Mouse (Mus musculus) granulocyte monocyte progenitor cell, adult 5-6 weeks (primary cell): ENCODE data around the gene Fgfr2. TPM values are rescaled to one million over a fixed set of nuclear protein-coding genes. Genes with fewer than 3 reads are reported as not detected.

Source experiments
- ATAC-seq: replicated peaks from 2 replicates; pipeline ENCODE4 v1.8.0; 2016; ENCODE audit warnings: mild to moderate bottlenecking, moderate TSS enrichment, inconsistent platforms; ENCODE audit not compliant: poor library complexity, severe bottlenecking
- total RNA-seq, 2 experiments: library from RNA; stranded (forward) in 1 of 2; stranded (reverse) in 1 of 2; fragments of 200-712, 200-1000 nt in 1 of 2; fragments of >200 nt in 1 of 2; fragmentation: Nextera tagmentation in 1 of 2; gene quantifications; 2 replicates each; pipeline ENCODE4 v1.2.3; 2014 to 2017

Fgfr2 gene
- total RNA-seq, 2 experiments from 2014 or later = not detected

DNA sequence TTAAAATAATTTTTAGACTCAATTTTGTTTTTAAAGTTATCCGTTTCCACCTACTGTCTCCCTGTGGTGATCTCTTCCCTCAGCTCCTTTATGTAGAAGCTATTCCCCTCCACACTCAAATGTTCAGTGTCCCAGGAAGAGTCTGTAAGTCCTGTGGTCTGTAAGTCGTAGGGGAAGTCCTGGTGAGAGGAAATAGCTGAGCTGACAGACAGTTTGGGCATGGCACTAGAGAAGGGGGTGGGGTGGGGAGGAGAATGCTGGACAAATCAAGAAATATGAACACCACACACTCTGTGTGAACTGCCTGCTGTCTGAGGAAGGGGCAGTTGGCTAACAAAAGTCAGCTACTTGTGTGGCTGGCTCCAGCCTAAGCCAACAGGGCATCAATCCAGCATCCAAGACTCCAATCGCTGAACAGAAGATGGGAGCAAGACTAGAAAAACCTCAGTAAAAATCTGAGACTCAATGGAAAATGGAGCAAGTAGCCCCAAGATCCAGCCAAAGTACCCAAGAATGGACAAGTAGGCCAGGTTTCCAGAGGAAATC lies 75.0 kb downstream of the Fgfr2 start:
- ATAC-seq = peak; percentile 49

DNA sequence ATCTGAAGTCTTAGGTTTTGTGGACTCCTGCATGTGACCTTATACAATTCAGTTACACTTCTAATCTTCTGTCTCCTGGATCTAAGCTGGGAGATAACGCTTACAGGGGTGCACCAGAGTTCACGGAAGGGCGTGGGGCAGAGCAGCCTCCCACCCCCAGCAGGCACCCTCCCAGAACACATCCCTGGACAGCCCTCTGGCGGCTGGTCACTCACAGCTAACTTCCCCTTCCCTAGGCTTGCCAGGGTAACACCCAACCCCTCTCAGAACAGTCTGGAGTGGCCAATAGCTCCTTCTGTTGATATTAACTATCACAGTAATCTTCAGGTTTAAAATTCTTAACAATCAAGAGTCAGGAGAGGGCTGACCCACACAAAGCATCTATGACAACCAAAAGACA lies 75.9 kb downstream of the Fgfr2 start:
- peak; percentile 69 for ATAC-seq

DNA sequence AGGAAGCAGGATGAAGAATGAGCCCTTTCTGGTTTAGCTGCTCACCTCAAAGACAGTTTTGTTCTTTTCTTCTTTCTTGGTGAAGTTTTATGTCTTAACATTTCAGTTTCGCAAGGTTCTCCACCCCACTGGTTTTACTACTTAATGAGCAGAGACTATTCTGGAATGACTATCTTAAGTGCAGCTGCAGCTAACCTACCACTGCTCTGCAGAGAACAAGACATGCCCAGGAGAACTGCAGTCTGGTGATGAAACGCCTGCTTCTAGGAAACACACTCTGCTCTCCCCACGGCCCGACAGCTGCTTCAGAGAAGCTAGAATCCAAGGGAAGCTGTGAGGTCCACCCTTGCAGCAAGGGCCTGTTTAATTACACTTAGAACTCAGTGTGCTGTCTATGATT lies 78.4 kb downstream of the Fgfr2 start:
- no peak for ATAC-seq

DNA sequence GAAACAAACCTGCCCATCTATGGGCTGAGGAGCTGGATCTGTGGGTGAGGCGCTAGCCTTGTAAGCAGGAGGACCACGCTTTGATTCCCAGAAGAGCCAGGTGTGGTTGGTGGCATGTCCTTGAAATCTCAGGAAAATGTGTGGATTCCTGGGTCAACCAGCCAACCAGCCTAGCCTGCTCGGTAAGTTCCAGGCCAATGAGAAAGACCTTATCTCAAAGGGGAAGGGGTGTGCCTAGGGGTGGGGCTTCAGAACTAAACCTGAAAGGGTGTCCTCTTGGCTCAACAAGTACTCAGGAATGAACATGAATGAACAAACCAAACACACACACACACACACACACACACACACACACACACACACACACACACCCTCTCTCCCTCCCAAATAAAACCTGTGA lies 81.4 kb downstream of the Fgfr2 start:
- no peak for ATAC-seq

DNA sequence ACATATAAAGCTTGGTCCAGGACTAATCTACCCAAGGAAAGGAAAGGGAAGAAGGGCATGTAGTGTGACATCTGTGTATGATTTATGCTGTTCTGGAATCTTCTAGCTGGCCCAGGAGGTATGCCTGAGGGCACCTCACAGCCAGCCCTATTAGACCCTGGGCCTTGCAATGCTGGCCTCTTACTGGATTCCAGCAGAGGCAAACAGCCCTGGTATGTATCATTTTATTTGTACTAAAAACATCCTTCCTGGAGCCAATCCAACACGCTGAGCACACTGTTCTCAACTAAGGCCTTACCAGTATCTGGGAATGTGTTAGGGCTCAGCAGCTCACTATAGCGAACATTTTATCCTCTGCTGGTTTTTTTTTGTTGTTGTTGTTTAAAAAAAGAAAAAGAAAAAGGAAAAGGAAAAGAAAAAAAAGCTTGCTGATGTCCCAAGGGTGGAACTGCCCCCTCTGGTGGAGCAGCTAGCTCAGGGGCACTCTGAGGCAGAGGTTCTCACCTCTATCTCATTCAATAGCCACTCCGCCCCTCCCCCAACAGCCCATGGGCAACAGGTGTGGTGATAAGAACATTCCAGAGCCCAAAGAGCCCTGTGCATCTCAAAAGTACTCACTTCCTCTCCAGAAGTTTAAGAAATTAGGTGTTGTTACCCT lies 82.3 kb downstream of the Fgfr2 start:
- no peak for ATAC-seq

DNA sequence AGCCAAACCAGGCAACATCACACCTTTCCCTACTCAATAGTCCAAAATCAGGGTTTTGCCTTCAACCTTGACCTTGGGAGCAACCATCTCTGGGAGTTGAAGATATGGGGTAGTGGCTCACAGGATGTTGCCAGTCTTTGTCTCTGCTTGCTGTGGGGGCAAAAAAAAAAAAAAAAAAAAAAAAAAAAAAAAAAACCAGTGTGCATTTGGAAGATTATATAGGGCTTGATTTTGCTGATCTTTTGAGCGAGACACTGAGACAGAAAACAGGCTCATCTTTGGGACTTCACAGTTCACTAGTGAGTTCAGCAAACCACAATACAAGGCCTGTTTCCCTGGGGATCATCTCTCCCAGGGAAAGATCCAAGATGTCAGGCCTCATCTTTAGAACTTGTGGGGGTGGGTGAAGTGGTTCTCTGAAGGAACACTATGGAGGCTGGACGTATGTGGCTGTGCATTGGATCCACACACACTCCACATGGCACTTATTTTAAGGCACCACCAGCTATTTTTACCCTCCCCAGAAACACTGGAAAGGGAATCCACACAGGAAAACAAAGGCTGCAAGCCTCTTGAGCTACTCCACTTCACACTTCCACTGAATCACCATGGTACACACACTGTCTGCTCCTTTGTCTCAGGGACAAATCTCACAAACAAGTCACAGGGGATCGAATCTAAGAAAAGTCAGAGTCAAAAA lies 83.4 kb downstream of the Fgfr2 start:
- no peak for ATAC-seq

DNA sequence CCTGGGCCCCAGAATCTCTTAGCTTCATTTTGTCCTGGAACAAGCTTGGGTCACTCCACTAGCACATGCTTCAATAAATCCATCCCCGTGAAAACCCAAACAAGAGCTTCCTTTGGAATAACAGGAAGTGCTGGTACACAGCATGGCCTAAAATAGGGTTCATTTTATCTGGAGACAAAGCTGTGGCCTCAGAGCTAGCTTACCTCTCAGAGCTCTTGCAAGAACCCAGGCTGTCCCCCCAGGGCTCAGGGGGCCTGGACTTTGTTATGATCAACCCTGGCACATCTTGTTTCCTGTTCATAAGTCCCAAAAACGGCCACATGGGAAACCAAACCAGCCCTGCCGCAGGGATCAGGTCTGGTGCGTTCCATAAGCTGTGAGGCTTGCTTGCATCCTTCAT lies 85.5 kb downstream of the Fgfr2 start:
- no peak for ATAC-seq

DNA sequence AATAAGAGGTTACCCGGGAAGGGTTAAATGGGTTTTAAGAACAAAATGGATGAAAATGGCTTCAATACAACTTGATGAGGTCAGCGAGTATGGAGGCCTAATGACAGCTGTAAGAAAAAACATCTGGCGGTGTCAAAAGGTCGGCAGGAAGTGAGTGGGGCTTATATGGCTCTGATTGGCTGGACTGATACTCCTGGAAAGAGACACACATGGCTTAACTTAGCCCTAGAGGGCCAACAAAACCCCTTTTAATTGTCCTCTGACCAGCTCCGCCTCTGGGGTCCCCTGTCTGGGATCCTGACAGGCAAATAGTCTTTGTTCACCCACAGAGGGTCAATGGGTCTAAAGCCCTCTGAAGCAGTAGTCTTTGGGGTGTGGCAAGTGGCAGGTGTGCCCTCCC lies 85.9 kb downstream of the Fgfr2 start:
- ATAC-seq = no peak

DNA sequence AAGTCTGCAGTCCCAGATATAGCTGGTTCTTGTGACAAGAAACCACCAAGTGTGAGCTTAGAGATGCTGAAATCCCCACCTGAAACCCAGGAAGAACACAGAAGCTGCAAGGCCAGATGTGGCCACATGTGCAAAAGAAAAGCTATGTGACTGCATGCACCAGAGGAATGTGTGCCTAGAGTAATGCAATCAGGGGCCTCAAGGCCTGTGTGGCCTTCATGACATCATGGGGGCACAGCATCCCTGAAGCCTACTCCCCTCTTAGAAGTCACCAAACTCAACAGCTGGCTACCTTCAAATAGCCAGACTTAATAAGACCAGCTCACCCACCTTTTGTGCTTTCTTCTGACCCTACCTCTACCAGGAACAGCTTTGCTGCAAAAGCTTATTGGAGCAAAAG lies 87.2 kb downstream of the Fgfr2 start:
- ATAC-seq = no peak

DNA sequence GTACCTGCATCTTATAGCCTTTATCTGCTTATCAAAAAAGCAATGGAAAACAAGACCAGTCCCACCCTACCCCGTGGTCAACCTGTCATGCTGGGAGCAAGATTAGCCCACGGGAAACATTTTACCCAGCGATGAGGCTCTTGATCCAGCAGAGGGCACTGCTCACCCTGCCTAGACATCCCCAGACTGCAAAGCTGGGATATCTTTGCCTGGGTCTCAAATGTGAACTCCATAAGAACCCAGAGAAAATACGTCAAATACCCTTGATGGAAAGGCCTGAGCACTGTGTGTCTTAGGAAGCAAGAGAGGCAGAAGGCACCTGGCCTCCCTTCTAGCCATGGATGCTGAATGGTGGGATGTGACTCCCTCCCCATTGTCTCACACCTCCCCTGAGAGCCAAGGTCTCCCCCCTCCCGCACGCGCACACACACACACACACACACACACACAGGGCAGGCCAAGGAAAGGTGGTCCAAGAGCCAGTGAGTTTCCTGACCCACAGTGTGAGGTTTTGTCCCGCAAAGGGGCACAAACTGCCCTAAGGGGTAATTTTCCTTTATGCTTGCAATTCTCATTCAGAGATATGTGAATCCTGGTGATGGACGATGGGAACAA lies 90.5 kb downstream of the Fgfr2 start:
- peak; percentile 87 for ATAC-seq

DNA sequence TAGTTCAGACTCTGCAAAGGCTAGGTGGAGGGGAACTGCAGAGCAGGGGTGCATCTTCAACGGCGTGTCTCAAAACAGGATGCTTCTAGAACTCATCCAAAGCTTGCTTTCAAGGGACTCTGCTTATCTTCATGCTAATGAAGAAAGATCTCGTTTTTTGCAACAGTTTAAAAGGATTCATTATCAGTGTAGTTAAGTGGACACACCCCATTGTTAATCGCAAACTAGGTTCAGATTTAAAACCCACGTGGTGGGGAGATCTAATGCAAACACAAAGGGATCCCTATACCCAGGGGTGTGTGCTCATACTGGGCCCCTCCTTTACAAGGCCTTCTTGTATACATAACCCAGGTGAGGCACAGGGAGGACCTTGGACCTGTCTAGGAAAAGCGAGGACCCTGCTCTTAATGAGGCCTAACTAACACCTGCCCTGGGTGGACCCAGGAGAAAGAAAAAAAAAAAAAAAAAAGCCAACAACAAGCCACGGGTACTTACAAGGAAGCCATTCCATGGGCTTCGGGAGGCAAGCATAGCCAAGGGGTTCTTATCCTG lies 93.6 kb downstream of the Fgfr2 start:
- ATAC-seq = no peak

DNA sequence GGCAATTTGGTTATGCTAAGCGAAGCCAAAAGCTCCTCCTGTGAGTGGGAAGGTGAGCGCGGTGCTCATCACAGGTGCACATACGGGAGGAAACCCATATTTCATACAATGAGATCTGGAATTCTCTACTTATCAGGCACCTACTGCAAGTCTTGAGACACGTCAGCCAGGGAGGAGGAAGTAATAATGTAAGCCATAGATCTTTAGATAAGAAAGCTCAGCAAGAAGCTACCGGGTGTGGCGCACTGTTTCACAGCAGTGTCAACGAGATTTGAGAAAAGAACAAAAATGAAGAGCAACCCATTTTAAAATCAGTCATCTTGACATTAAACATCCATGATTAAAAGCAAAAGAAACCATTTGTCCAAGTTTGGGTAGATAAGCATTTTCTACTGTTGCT lies 94.1 kb downstream of the Fgfr2 start:
- no peak for ATAC-seq

DNA sequence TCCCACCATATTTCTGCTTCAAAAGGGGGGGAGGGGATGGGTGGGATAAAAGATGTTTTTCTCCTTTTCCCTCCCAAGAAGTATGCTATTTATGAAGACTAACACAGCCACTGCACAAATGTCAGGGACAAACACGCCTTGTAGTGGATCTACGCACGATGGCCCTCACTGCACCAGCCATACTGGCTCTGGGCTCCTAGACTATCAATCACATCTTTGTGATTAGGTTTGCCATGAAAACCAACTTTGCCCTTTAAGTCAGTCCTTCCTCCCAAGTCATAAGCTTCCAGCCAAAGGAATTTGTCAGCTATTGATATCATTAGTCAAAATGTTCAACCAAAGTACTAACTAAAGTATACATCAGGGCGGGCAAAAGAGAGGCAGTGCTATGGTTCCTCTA lies 95.2 kb downstream of the Fgfr2 start:
- no peak for ATAC-seq

DNA sequence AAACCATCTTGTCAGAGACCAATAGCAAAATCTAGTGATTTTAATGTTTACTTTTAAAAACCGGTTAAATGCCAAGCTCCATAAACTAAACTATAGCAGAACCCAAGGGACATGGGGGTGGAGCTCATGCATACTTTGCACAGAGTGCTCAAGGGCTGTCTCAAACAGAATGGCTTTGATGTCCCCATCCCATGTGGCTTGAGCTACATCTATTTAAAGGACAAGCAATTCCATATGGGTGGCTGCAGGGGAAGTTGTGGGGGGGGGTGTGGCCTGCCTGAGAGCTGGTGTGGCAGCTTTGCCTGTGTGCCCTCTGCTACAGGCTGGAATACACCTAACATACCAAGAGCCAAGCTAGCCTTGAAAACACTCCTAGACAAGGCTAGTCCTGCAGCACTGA lies 98.5 kb downstream of the Fgfr2 start:
- ATAC-seq = peak; percentile 52

DNA sequence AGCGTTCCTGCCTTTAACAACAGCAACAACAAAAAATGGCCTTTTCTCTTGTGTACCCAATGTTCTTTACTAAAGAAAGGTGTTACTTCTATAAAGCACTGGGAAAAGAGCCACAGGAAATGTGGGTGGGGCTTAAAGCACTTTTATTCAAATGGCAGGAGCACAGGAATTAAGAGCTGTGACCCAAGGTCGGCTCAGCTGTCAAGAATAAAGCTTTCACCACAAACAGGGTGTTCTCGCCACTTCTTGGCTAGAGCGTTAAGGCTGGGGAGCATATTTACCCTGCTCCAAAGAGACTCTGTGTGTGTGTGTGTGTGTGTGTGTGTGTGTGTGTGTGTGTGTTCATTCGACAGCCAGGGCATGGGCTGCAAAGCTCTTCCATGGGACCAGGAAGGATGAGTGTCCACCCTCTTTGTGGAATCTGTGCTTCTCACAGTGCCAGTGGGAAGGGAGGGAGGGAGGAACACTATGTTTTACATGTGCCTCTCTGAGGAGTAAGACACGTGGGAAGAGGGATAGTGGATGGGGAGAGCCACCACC lies 103.6 kb downstream of the Fgfr2 start:
- ATAC-seq = no peak

DNA sequence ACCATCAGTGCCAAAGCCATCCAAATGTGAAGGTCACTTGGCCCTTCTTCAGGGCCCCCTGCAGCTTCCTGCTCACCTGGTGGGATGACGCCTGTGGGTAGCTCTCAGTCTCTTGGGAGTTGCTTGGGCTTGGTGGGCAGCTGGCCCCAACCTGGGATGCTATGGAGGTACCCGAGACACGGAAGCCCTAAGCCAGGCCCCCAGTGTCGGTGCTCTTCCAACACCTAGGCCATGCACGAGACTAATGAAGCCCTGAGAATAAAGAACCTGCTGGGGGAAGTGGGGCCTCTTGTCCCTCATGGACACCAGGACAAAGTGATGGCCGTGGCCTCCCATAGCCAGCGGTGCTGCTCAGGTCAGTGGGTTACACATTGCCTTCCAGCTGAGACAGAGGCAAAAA lies 104.2 kb downstream of the Fgfr2 start:
- no peak for ATAC-seq

DNA sequence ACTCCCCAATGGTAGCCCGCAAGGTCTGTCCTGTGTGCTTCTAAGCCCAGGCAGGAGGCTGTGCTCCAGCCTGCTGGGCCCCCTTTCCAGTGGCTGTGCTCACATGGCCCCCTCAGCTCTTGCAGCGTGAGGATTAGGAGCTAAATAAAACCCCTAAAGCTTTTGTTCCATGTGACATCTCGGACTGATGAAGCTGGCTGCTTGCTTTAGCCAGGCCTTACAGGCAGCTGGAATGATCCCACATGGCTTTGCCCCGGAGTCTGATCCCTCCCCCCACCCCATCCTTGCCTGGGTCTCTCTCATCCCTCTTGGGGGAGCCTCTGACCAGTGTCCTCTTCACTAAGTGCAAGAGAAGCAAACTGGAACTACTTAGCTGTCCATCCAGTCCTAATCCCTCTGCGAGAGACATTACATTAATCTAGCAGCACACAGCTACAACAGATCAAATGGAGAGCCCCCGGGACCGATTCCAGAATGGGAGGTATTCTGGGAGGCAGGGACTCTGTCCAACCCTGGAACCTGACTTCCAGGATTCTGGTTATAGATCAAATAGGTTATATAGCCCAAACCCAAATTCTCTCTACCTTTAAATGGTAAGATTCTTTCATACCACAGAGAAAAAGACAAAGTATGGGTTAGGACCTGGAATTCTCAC lies 107.6 kb downstream of the Fgfr2 start:
- ATAC-seq = no peak

DNA sequence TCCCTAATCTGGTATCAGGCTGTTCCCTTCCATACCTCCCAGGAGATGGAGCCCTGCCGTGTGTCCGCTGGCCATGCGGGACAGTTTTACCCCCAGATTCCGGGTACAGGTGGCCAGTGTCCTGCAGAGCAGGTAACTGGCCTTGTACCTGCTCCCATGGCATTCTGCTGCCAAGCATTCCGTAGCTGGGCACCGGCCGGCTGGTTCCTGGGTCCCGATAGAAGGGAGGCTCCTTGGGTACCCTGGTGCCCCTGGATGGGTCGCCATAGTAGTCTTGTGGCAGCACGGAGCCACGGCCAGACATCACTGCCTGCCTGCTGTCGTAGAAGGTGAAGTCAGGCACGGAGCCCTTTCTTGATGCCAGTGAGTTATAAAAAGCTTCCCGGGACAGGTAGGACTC lies 108.5 kb downstream of the Fgfr2 start:
- no peak for ATAC-seq

DNA sequence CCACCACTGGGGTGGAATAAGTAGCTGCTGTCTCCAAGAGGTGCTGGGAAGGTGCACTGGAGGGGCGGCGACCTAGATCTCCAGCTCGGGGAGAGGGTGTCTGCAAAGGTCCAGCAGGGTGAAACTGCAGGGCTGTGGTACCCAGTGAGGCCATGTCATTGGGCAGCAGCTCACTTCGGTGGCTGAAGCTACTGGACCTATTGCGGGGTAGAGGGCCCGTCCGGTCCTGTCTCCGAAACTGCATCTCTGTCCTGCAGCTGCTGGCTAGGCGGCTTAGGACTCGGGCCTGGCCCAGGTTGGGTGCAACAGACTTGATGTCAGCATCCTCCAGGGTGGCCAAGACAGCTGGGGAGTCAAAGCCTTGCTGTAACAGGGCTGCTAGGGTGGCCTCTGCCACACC lies 109.2 kb downstream of the Fgfr2 start:
- no peak for ATAC-seq

DNA sequence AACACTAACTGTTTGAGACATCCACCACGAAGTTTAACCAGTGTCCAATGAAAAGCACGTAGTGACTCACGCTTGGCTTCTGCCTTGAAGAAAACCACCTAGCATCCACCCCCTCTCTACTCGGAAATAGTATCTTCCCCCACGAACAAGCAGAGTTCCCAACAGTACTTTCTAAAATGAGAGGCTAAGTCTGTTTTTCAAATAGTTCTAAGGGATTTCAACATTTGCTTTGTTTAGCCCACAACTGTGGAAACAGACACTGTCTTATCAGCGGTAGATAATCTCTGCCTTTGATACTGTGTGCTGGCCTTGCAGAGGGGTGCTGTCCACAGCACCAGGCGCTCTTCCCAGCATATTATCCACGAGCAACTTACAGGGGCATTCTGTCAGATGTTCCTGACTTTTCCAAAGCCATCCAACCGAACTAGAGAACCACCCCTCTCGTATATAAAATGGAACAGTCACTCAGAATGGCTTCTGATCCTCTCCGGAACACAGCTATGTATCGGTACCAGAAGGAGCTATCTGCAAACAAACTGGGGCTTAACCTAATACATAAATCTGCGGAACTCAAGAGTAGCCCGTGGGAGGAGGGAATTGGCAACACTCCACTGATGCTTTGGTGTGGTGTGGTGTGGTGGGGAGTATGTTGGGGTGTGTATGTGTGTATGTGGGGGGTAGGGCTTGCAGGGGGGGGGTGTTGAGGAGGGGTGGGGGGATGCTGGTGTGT lies 110.3 kb downstream of the Fgfr2 start:
- ATAC-seq = no peak
